Mouse (Mus musculus) ovary, adult 10 weeks (tissue): Measurements from ENCODE around the gene Tbc1d16. TPM values are rescaled to one million over a fixed set of nuclear protein-coding genes. Genes with fewer than 3 reads are reported as not detected.

Experiments
- polyA plus RNA-seq: library from polyadenylated mRNA; stranded (reverse); fragments of 350-450 nt; fragmentation: Illumina TruSeq; extraction: RNeasy Lipid Tissue Mini Kit (QIAGEN cat#74804); gene quantifications from one replicate; pipeline ENCODE4 v1.2.3, GENCODE M21; 2014

The Tbc1d16 gene
- 3.1 TPM for polyA plus RNA-seq

GRCm38 (mm10) chr11:119228091-119228781, at the start of gene Tbc1d16, which contains the start of gene Ccdc40:
TSS of gene Tbc1d16 (minus strand) at chr11:119228499.
TSS of gene Ccdc40 (plus strand) at chr11:119228572.

GRCm38 (mm10) chr11:119267768-119268556, 39.7 kb upstream of the Tbc1d16 start, which contains the start of gene Gaa:
TSS of gene Gaa (plus strand) at chr11:119267887.

Other genes starting within 250 kb of the Tbc1d16 start
- gene Enpp7, start 240.3 kb downstream of the Tbc1d16 start, polyA plus RNA-seq: not detected
- gene Cbx2, start 205.5 kb downstream of the Tbc1d16 start, polyA plus RNA-seq: 1.3 TPM
- 1.3 TPM for gene Cbx8, start 187.5 kb downstream of the Tbc1d16 start, polyA plus RNA-seq
- gene Cbx4, start 142.3 kb downstream of the Tbc1d16 start, polyA plus RNA-seq: 8.6 TPM
- 1.7 TPM for gene Ccdc40, start 73 bp upstream of the Tbc1d16 start, polyA plus RNA-seq
- gene Gaa, start 39.4 kb upstream of the Tbc1d16 start, polyA plus RNA-seq: 0.46 TPM
- gene Eif4a3, start 71.6 kb upstream of the Tbc1d16 start, polyA plus RNA-seq: 62.7 TPM
- not detected for gene Card14, start 79.3 kb upstream of the Tbc1d16 start, polyA plus RNA-seq
- 3.2 TPM for gene Sgsh, start 127.0 kb upstream of the Tbc1d16 start, polyA plus RNA-seq
- gene Slc26a11, start 127.1 kb upstream of the Tbc1d16 start, polyA plus RNA-seq: 2.9 TPM
- gene Rnf213, start 164.6 kb upstream of the Tbc1d16 start, polyA plus RNA-seq: 102 TPM